Mouse (Mus musculus): Measurements from ENCODE around the gene Arhgef7.
"Not testable (repeated sequence)": the region's sequence is repeated elsewhere in the genome, so short reads cannot be mapped to it uniquely, and the experiment has no call there.

Arhgef7 gene

DNA sequence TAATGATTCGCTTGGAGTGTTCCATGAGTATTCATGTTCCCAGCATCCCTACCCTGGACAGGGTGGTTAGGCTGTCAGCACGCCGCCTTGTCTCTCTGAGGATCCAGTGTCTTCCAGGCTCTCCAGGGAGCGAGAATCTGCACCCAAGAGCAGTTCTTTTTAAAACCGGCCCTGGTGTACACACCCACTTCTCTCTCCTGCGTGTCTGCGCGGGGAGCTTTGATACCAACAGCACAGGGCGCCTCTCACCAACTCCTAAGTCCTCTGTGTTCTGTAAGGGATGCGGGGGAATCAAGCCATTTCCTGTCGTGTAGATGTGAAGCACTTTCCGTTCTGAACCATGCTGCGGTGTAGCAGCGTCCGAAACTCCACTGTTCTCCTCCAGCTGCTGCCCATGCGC lies 107.2 kb downstream of the Arhgef7 start:
- DNase-seq (ENCODE audit: low spot score): no peak

DNA sequence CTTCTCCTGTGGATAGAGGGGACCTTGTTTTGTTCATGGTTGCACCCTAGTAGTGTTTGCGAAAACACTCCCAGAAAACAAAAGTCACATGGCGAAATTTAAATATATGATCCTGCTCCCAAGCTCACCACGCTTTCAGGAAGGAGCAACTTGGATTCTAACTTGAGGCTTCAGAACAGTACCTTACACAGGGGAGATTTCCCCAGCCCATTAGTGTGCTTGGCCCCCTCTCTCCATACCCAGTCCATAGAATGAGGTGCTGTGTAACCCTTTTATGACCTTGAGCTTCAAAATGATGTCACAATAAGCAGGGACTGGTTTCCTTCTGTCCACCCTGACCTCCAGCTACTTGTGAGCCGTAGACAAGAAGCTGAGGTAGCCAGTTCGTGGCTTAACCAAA lies 112.7 kb downstream of the Arhgef7 start, which contains the start of gene Tex29:
Gene Tex29, plus strand, starts transcription at position 301 of the 400 bp plus-strand sequence.
- DNase-seq (ENCODE audit: low spot score): no peak

DNA sequence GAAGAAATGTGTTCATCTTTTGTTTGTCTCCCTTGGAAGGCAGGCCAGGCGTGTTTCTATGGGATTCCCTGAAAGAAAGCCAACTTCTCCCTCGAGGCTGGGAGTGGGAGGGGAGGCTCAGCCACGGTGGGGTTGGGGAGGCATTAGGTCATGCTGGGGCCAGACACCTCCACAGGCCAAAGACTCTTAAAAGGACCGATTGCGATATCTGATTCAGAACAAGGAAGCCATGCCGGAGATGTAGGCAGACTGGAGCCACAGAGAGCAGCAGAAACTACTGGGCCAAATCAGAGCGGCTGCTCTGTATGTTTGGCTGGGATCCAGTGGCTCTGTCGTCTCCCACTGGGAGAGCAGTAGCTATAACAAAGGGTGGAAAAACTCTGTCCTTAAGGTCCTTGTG lies 114.0 kb downstream of the Arhgef7 start:
- DNase-seq (ENCODE audit: low spot score): no peak

DNA sequence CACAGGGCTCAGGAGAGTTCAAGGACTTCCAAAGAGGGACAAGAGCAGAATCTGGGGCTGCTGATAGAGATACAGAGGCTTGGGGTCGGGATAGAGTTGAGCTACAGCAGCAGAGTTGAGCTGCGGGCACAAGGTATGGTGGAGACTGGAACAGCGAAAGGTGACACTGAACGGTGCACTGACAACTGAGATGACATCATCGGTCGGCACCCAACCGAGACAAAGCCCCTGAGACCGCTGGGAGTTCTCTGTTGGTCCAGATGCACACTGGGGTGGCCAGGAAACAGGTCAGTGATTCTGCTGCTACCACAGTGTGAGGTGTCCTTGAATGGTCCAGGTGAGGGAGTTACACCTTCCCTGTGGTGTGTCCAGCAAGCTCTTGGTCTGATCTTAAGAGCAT lies 115.2 kb downstream of the Arhgef7 start:
- DNase-seq (ENCODE audit: low spot score): no peak

DNA sequence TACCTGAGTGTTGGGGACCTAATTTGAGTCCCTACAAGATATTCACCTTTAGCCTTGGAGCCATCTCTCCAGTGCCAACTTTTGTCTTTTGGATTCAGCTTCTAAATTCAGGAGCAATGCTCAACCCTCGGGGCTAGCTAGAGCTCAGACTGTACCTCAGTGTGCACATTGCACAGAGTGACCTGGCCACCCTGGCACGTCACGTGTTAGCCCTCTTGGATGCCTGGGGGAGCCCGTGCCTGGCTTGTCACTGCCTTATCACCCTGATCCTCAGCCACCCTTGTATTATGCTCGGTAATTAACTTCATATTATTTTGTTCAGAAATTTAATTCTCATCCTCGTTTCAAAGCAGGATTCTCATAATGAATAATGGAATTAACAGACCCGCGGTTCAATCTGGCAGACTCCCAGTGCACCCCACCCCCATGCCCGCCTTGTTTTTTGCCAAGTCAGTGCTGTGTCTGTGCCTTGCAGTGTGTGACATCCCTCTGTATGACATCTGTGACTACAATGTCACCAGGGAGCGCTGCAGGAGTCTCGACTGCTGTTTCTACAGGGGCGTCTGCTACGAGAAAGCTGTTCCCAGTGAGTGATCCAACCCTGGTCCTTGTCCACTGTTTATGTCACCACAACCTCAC lies 116.3 kb downstream of the Arhgef7 start:
- no peak for DNase-seq (ENCODE audit: low spot score)

DNA sequence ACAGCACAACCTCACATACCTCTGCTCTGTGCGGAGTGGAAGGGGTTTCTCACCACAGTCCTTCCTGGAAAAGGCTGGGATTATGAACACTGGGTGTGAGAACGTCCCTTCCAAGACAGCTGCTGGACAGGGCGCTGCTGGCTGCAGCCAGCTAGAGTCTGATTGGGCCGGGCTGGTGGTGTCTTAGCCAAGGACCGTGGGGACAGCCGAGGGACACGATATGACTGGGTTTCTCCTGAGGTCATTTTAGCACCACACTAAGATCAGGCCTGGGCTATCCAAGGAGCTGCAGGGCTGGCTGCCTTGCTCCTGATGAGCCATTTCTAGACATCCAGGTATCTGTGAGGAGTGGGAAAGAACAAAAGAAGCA lies 116.8 kb downstream of the Arhgef7 start:
- no peak for DNase-seq (ENCODE audit: low spot score)

DNA sequence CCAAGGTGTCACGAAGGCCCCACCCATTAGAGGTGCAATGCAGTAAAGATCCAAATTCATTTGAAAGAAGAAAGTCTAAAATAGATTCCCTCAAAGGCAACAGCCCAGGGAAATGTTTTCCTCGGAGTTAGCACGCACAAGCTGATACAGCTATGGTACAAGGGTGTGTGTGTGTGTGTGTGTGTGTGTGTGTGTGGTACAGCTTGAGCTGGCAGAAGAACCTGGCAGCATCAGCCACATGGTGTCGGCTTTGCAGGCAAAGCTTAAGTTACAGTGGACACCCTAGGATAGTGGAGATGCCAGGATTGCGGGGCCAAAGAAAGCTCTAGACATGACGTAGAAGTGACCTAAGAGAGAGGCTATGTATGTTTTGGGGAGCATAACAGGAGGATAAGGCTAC lies 119.3 kb downstream of the Arhgef7 start:
- no peak for DNase-seq (ENCODE audit: low spot score)

DNA sequence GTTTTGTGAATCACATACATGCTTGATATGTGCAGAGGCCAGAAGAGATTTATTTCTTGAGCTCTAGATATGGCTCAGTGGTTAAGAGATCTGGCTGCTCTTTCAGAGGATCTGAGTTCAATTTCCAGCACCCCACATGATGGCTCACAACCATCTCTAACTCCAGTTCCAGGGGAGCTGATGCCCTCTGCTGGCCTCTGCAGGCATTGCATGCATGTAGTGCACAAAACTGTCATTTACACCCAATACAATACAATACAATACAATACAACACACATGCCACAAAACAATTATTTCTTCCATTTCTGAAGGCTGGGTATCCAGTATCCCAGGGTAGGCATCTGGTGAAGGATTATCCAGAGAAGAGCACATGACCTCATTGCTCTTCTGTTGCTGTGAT lies 140.3 kb downstream of the Arhgef7 start:
- no peak for DNase-seq (ENCODE audit: low spot score)

DNA sequence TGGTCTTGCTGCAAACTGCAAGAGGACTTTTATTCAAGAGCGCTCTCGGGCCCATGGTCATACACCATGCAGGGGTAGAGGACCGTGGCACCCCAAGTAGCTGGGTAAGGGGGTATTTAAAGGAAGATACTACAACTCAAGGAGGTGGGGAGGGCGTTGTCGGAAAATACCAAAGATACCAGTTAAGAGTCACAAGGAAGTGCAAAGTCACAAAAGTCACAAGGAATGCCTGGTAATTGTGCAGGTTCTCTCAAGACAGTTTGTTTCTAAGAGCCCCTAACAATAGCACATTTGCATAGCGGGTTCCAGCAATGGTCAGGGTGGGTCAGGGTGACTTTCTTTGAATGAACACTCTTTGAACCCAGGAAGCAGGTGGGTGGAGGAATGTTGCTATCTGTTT lies 146.7 kb downstream of the Arhgef7 start:
- DNase-seq (ENCODE audit: low spot score): not testable (repeated sequence)

DNA sequence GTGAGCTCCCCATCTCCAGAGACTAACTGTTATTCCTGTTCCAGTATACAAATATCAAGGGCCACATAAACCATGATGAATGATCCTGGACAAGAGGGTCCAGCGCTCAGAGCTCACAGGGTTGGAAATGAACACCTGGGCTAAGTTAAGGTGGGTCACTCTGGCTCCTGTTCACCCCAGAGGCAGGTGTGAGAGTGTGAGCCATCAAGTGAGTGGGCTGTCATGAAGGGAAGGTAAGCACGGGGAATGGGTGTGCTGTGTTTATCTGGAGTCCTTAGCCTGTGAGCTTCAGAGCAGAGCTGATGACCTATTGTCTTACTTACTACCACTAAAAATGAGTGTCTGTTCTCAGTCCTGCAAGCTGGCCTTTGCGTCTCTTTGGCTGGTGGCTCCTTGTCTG lies 157.1 kb downstream of the Arhgef7 start:
- no peak for DNase-seq (ENCODE audit: low spot score)
